Mouse (Mus musculus) hindbrain, embryonic 14.5 days (tissue): ENCODE results near the gene Ccnjl. TPM values are rescaled to one million over a fixed set of nuclear protein-coding genes. Genes with fewer than 3 reads are reported as not detected.

Experiments used
- ATAC-seq: fragments of 200-750 bp; cut with Nextera tagmentation; 2 replicates; pipeline ENCODE4 v1.8.0; 2017; ENCODE audit warnings: moderate number of reproducible peaks, mild to moderate bottlenecking, moderate TSS enrichment, moderate library complexity; ENCODE audit not compliant: low FRiP score
- DNase-seq: peaks from one replicate; pipeline ENCODE4 v3.0.0-alpha.2; 2015; ENCODE audit warnings: low spot score
- H3K27ac ChIP-seq: fragments of 300-500 bp; sonication (generic); 2 replicates; pipeline ENCODE4 v1.5.1; 2014; ENCODE audit warnings: mild to moderate bottlenecking, moderate library complexity
- H3K27me3 ChIP-seq: fragments of 300-500 bp; sonication (generic); 2 replicates; pipeline ENCODE4 v1.6.1; 2014; ENCODE audit warnings: mild to moderate bottlenecking, low read length, mixed read lengths; ENCODE audit not compliant: control insufficient read depth, insufficient read depth
- H3K36me3 ChIP-seq: fragments of 300-500 bp; sonication (generic); replicated peaks from 2 replicates; pipeline ENCODE4 v1.6.1; 2014; ENCODE audit not compliant: control insufficient read depth, insufficient read depth
- H3K4me1 ChIP-seq: fragments of 300-500 bp; sonication (generic); replicated peaks from 2 replicates; pipeline ENCODE4 v1.6.1; 2014; ENCODE audit warnings: antibody characterized with exemption, low read length, mixed read lengths; ENCODE audit not compliant: control insufficient read depth, insufficient read depth
- H3K4me2 ChIP-seq: fragments of 300-500 bp; sonication (generic); replicated peaks from 2 replicates; pipeline ENCODE4 v1.6.1; 2014; ENCODE audit warnings: mild to moderate bottlenecking, moderate library complexity
- H3K4me3 ChIP-seq: fragments of 300-500 bp; sonication (generic); replicated peaks from 2 replicates; pipeline ENCODE4 v1.5.1; 2014; ENCODE audit warnings: mild to moderate bottlenecking, low read length
- H3K9ac ChIP-seq: fragments of 300-500 bp; sonication (generic); 2 replicates; pipeline ENCODE4 v1.6.1; 2014
- H3K9me3 ChIP-seq: fragments of 300-500 bp; sonication (generic); 2 replicates; pipeline ENCODE4 v1.6.1; 2016; ENCODE audit warnings: low read length; ENCODE audit not compliant: control insufficient read depth
- WGBS: fragments of 180-500 bp; shearing (Covaris S2); extraction: QIAGEN DNeasy Blood & Tissue Kit; methylation state at CpG from one replicate; pipeline ENCODE4 v1.1.7; 2014; 5-methylcytosine and 5-hydroxymethylcytosine counted together
- polyA plus RNA-seq: library from polyadenylated mRNA; unstranded; fragments of >200 nt; fragmentation: Nextera tagmentation; extraction: Ambion mirVana; gene quantifications from 2 replicates; pipeline ENCODE4 v1.2.1, GENCODE M21; 2014

Ccnjl gene
- polyA plus RNA-seq = 10.9 and 11.9 TPM in 2 replicates

DNA sequence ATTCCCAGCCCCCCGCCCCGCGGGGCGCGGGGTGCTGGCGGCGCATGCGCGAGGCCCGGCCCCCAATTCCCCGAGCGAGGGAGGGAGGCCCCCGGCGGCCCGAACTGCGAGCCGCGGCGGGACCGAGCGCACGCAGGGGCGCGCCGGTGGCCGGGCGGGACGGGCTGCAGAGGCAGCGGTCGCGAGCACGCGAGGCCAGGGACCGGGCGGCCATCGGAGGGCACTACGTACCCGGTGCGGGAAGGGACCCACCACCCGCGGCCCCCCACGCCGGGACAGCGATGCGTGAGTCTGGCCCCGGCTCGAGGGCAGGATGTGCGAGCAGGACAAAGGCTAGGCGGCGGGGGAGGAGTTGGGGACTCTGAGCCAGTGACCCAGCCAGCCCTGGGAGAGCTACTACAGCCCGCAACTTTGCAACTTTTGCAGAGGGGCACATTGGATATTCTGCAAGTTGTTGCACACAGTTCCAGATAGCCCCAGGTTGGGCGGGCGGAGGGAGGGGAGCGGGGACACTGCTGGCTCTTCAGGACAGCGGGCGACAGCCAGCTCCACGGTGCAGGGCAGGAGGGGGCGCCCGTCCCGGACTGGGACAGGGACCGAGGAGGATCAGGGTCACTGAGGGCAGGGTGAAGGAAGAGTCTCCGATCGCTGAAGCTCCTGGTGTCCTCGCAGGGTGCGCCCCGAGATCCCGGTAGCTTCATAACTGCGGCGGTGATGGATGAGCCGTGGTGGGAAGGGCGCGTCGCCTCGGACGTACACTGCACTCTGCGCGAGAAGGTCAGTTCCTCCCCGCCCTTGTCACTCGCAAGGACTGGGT is at the start of gene Ccnjl:
Ccnjl (plus strand) TSS at position 102 of the 817 bp plus-strand sequence.
- DNase-seq (peak; percentile 78), ATAC-seq (peak; percentile 87)
- no peaks in the 10 kb centered on the region for H3K27me3 ChIP-seq
- peak within 1 kb of the TSS; percentile 74 for H3K9ac ChIP-seq
- under 1% methylated on average over 76 of the region's 79 CpGs for WGBS
- H3K4me2 ChIP-seq = peak within 1 kb of the TSS; percentile 96
- H3K9me3 ChIP-seq = no peaks in the 10 kb centered on the region
- H3K27ac ChIP-seq = peak within 1 kb of the TSS; percentile 81
- H3K36me3 ChIP-seq = no peaks in the 10 kb centered on the region; the same call in 1 of the 2 replicates
- H3K4me3 ChIP-seq = peak within 1 kb of the TSS; percentile 87
- H3K4me1 ChIP-seq = peaks cover 11% of the 10 kb centered on the region; the same call in 1 of the 2 replicates

DNA sequence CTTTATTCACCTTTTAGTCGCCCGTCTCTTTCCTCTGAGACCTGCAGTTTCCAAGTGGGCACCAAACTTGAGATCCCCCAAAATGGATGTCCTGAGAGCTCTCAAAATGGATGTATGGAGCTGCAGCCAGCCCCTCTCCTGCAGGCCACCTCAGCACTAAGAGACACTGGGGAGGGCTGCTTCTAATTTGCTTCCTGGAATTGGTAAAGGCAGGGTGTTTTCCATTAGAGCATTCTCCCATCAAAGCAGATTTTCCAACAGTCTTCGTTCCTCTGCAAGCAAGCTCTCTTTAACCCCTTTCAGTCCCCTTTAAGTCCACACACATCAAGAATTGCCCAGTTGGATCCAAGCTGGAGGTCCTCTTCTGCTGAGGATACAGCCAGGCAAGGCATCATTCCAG is 49.2 kb upstream of the Ccnjl start:
- DNase-seq (no peak), ATAC-seq (no peak)
- peaks cover 7% of the 10 kb centered on the region; the same call in 1 of the 2 replicates for H3K4me1 ChIP-seq
- H3K4me2 ChIP-seq = no peak overlapping the region
- H3K4me3 ChIP-seq = no peak overlapping the region
- 88% methylated on average over 3 of the region's 3 CpGs for WGBS
- no peaks in the 10 kb centered on the region for H3K36me3 ChIP-seq
- peaks cover 6% of the 10 kb centered on the region; the same call in 1 of the 2 replicates for H3K27me3 ChIP-seq
- no peaks in the 10 kb centered on the region for H3K9me3 ChIP-seq
- H3K9ac ChIP-seq = no peak overlapping the region
- no peak overlapping the region for H3K27ac ChIP-seq

DNA sequence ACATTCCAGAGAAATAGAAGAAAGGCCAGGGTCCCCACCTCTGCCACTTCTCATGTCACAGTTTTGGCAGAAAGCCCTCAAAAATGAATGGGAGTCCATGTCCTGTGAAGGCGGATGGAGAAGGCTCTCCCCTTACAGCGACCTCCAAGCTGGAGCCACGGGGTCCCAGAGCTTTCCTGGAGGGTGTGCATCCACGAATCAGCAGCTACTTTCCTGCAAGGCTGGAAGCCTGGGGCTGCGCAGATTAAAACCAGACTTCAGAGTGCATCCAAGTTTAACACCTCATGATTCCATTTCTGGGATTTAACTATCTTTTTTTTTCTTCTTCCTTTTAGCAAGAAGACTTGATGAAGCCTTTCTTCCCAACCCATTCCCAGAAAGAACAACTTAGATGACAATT is 48.0 kb upstream of the Ccnjl start:
- Histone ChIP-seq H3K4me3 (no peak overlapping the region), H3K4me1 (peaks cover 7% of the 10 kb centered on the region; the same call in 1 of the 2 replicates), H3K9me3 (no peaks in the 10 kb centered on the region), H3K9ac (no peak overlapping the region), H3K4me2 (no peak overlapping the region), H3K27me3 (no peaks in the 10 kb centered on the region), H3K36me3 (no peaks in the 10 kb centered on the region), H3K27ac (no peak overlapping the region)
- WGBS = 65% methylated on average over 5 of the region's 5 CpGs
- ATAC-seq (no peak), DNase-seq (no peak)

DNA sequence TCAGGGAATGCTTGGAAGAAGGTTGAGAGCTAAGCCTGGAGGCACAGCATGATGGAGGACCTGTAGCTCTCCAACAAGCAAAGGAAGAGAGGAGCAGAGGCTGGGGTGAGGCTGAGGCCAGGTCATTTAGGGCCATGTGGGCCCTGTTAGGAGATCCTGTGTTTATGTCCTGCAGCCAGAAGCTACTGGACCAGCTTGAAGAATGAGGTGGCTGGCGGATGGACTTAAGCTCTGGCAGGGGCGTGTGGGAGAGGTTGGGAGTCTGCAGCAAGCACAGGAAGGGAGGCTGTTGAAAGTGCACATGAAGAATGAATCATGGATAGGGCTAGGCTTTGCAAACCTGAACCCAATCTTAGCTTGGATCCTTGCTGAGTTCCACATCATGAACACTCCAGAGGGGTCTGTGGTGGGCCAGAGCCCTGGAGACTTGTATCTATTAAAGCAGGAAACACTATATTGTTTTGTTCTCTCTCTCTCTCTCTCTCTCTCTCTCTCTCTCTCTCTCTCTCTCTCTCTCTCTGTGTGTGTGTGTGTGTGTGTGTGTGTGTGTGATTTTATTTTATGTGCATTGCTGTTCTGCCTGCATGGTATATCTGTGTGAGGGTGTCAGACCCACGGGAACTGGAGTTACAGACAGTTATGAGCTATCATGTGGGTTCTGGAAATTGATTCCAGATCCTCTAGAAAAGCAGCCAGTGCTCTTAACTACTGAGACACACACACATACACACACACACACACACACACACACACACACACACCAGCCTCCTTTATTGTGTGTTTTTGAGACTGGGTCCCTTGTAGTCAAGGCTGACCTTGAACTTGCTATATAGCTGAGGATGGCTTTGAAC is 46.7 kb upstream of the Ccnjl start:
- no peaks in the 10 kb centered on the region for H3K36me3 ChIP-seq
- H3K9me3 ChIP-seq = no peaks in the 10 kb centered on the region
- peaks cover 7% of the 10 kb centered on the region; the same call in 1 of the 2 replicates for H3K4me1 ChIP-seq
- no peak overlapping the region for H3K4me2 ChIP-seq
- H3K9ac ChIP-seq = no peak overlapping the region
- DNase-seq (no peak), ATAC-seq (no peak)
- H3K27ac ChIP-seq = no peak overlapping the region
- whole genome bisulfite sequencing = 72% methylated on average over 3 of the region's 3 CpGs
- H3K4me3 ChIP-seq = no peak overlapping the region
- no peaks in the 10 kb centered on the region for H3K27me3 ChIP-seq

DNA sequence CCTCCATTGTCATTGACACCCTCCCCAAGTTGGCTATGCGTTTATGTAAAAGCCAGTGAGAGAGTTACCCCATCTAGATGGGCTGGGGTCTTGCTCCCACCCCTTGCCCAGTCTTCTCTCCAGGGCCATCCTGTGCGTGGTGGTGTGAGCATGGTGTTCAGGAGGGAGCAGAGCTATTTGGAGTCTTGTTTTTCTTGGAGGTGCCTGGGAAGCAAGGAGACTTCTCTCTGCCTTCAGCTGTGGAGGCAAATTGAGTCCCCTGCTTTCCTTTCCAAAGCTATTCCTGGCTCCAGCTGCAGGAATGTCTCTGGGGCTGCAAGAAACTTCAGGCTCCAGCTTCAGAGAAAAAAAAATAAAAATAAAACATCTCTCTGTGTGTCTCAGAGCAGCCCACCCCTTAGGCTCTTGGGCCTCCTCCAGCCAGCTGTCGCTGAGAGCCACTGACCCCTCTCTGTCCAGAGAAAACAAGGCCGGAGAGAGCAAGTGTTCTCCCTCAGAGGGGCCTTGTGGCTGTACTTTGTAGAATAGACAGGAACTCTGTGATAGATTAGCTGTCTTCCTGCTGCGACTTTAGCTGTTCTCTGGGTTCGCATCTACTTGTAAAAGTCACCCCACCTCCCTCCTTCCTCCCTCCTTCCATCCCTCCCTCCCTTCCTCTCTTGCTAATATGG is 45.3 kb upstream of the Ccnjl start:
- Histone ChIP-seq H3K4me3 (no peak overlapping the region), H3K27ac (no peak overlapping the region; the same call in 1 of the 2 replicates)
- WGBS = 47% methylated on average over 6 of the region's 6 CpGs

DNA sequence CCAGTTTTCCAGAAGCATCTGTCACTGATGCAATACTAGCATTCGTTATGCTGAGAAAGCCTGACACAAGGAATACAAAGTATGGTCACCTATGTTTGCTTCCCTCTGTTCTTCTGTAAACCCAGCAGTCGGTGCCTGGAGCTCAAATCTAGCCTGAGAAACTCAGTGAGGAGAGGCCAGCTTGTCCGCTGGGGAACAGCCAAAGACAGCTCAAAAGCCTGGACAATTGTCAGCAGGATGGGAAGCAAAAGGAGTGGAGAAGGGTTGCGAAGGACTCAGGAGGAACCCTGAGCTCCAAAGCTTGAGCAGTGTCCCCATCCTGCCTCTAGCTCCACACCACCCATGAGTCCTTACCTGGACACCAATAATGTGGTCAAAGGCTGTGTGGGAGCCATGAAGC is 44.5 kb upstream of the Ccnjl start:
- H3K4me2 ChIP-seq = 0 out of 2 replicates have a peak overlapping the region, but pooled peaks have one; percentile 4
- H3K27ac ChIP-seq = no peak overlapping the region
- WGBS = 84% methylated on average over 4 of the region's 4 CpGs
- DNase-seq (no peak), ATAC-seq (no peak)
- no peak overlapping the region for H3K9ac ChIP-seq
- H3K4me1 ChIP-seq = peaks cover 7% of the 10 kb centered on the region; the same call in 1 of the 2 replicates
- H3K4me3 ChIP-seq = no peak overlapping the region
- no peaks in the 10 kb centered on the region for H3K9me3 ChIP-seq
- H3K27me3 ChIP-seq = no peaks in the 10 kb centered on the region
- no peaks in the 10 kb centered on the region for H3K36me3 ChIP-seq

More for the DNA sequence above, 45.3 kb upstream of the Ccnjl start:
- Histone ChIP-seq H3K9ac (no peak overlapping the region), H3K27me3 (no peaks in the 10 kb centered on the region), H3K4me1 (peaks cover 7% of the 10 kb centered on the region; the same call in 1 of the 2 replicates), H3K36me3 (no peaks in the 10 kb centered on the region), H3K9me3 (no peaks in the 10 kb centered on the region), H3K4me2 (no peak overlapping the region)
- no peak for DNase-seq
- no peak for ATAC-seq

DNA sequence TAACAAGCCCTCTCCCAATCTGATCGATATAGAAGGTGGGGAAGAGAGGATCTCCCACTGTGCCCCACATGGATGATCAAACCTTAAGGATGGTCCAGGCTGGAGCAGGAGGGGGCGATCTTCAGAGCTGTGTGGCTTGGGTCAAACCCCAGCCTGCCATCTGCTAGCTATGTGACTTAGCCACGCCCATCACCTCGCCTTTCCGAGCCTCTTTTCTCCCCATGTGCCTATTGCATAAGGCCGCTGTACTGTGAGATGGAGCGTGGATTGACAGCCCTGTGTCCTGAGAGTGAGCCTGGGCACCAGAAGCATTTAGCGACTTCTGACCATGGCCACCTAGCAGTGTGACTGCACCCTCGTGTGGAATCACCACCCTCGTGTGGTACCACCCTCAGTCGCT is 43.9 kb upstream of the Ccnjl start:
- Histone ChIP-seq H3K9me3 (no peaks in the 10 kb centered on the region), H3K36me3 (no peaks in the 10 kb centered on the region), H3K27me3 (no peaks in the 10 kb centered on the region), H3K4me3 (no peak overlapping the region), H3K4me2 (0 out of 2 replicates have a peak overlapping the region, but pooled peaks have one; percentile 4), H3K27ac (no peak overlapping the region), H3K9ac (no peak overlapping the region), H3K4me1 (peaks cover 7% of the 10 kb centered on the region; the same call in 1 of the 2 replicates)
- ATAC-seq (peak; percentile 24; the same call in 1 of the 2 replicates), DNase-seq (no peak)
- WGBS = 43% methylated on average over 11 of the region's 11 CpGs

DNA sequence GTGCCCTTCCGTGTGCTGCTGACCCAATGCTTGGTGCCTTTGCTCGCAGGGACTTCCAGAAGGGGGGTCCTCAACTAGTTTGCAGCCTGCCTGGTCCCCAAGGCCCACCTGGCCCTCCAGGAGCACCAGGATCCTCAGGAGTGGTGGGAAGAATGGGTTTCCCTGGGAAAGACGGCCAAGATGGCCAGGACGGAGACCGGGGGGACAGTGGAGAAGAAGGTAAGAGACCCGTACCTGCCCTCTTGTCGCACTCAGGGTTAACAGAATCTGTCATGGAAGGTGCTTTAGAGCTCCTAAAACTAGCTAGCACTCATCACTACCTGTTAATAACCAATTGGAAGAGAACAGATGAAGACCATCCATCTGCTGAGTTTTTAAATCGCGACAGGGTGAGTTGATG is 42.7 kb upstream of the Ccnjl start:
- H3K9ac ChIP-seq = no peak overlapping the region
- H3K4me3 ChIP-seq = no peak overlapping the region
- peaks cover 7% of the 10 kb centered on the region; the same call in 1 of the 2 replicates for H3K4me1 ChIP-seq
- no peak overlapping the region for H3K27ac ChIP-seq
- no peak for DNase-seq
- ATAC-seq = no peak
- H3K4me2 ChIP-seq = no peak overlapping the region
- no peaks in the 10 kb centered on the region for H3K9me3 ChIP-seq
- WGBS = 92% methylated on average over 9 of the region's 9 CpGs
- H3K27me3 ChIP-seq = no peaks in the 10 kb centered on the region
- no peaks in the 10 kb centered on the region for H3K36me3 ChIP-seq
